In the genomic region with DNA sequence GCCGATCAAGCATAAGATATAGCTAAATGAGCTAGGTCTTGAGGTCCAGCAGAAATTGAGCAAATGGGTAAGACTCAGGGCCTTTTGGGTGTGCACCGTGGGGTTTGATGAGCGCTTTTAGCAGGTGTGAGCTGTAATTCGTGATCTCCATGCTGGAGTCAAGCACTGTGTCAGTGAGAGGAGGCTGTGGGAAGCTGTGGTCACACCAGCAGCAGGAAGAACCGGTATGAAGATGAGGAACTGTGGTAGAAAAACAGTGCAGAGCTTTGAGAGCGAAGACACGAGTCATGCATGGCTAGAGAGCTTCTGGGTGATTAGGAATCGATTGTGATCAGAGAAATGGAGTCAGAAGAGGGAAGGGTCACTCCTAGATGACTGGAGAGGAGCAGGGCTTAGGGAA, we compare ENCODE assay signal across 14 mouse cellular contexts.
"Had no signal": no experiment of that assay in that cellular context is flagged by ENCODE, and none has a peak within 500 bp of the region (broad histone marks: within the 10 kb centered on the region; RNA-seq: fewer than 3 reads in every experiment).

No protein-coding gene starts in this region.

- ATAC-seq: midbrain, embryonic 16.5 days had no signal

- H3K4me3 ChIP-seq: layer of hippocampus, adult 2 months; limb, embryonic 12.5 days; lung, embryonic 15.5 days; midbrain, embryonic 12.5 days; myocyte; neural tube, embryonic 15.5 days had no signal

- H3K27me3 ChIP-seq: limb, embryonic 12.5 days; lung, embryonic 15.5 days; midbrain, embryonic 12.5 days; neural tube, embryonic 15.5 days had no signal

- H3K36me3 ChIP-seq: limb, embryonic 12.5 days; lung, embryonic 15.5 days; midbrain, embryonic 12.5 days; neural tube, embryonic 15.5 days had no signal

- H3K9me3 ChIP-seq: limb, embryonic 12.5 days; lung, embryonic 15.5 days; midbrain, embryonic 12.5 days; neural tube, embryonic 15.5 days had no signal

- H3K9ac ChIP-seq: limb, embryonic 12.5 days; lung, embryonic 15.5 days; midbrain, embryonic 12.5 days; neural tube, embryonic 15.5 days had no signal

- H3K27ac ChIP-seq: layer of hippocampus, adult 2 months; limb, embryonic 12.5 days; lung, embryonic 15.5 days; midbrain, embryonic 12.5 days; neural tube, embryonic 15.5 days had no signal

- DNase-seq: kidney, adult 11 months; kidney, postnatal 10 days; lung, postnatal 14 days; right cerebral cortex, postnatal 4 days; spleen, adult 18-20 months; thymus, adult 18-20 months; thymus, postnatal 14 days had no signal

- H3K4me1 ChIP-seq: limb, embryonic 12.5 days; lung, embryonic 15.5 days; midbrain, embryonic 12.5 days; neural tube, embryonic 15.5 days had no signal

- H3K4me2 ChIP-seq: limb, embryonic 12.5 days; lung, embryonic 15.5 days; midbrain, embryonic 12.5 days; neural tube, embryonic 15.5 days had no signal
